Mouse (Mus musculus) 3134 (cell line): ENCODE results near the gene Rapgef2.

ENCODE experiments used
- DNase-seq: peaks from one replicate; pipeline ENCODE4 v3.0.0-alpha.2; 2011; ENCODE audit warnings: low spot score; ENCODE audit not compliant: insufficient read length; ENCODE audit errors: extremely low read depth

The Rapgef2 gene

GRCm38 (mm10) chr3:79045251-79045650 lies 241.1 kb downstream of the Rapgef2 start:
- no peak for DNase-seq

- DNase-seq = no peak
Observed at GRCm38 (mm10) chr3:79042973-79043372, 243.3 kb downstream of the Rapgef2 start.

GRCm38 (mm10) chr3:79039666-79040450 lies 246.5 kb downstream of the Rapgef2 start:
- no peak for DNase-seq

GRCm38 (mm10) chr3:79039008-79039407 lies 247.3 kb downstream of the Rapgef2 start:
- DNase-seq = no peak

GRCm38 (mm10) chr3:79034457-79034856 lies 251.9 kb downstream of the Rapgef2 start:
- no peak for DNase-seq

- no peak for DNase-seq
Observed at GRCm38 (mm10) chr3:79030855-79031254, 255.5 kb downstream of the Rapgef2 start.

- DNase-seq = no peak
Observed at GRCm38 (mm10) chr3:79028153-79028878, 258.0 kb downstream of the Rapgef2 start.

- no peak for DNase-seq
Observed at GRCm38 (mm10) chr3:79025983-79026382, 260.3 kb downstream of the Rapgef2 start.

- no peak for DNase-seq
Observed at GRCm38 (mm10) chr3:79023735-79024328, 262.5 kb downstream of the Rapgef2 start.

- DNase-seq = no peak
Observed at GRCm38 (mm10) chr3:79022690-79023089, 263.6 kb downstream of the Rapgef2 start.

GRCm38 (mm10) chr3:79017440-79017839 lies 268.9 kb downstream of the Rapgef2 start:
- no peak for DNase-seq

GRCm38 (mm10) chr3:79016830-79017229 lies 269.5 kb downstream of the Rapgef2 start:
- no peak for DNase-seq

- DNase-seq = no peak
Observed at GRCm38 (mm10) chr3:79015621-79016474, 270.5 kb downstream of the Rapgef2 start.
